Mouse (Mus musculus) B cell, adult 2 months (primary cell): ENCODE results near the gene Pcp2.
A peak's percentile ranks its signal among the peaks of the same experiment; 100 is the strongest.

Experiments used
- DNase-seq, 2 experiments: peaks; one replicate each; pipeline ENCODE4 v3.0.0; 2022

Gene Pcp2

DNA sequence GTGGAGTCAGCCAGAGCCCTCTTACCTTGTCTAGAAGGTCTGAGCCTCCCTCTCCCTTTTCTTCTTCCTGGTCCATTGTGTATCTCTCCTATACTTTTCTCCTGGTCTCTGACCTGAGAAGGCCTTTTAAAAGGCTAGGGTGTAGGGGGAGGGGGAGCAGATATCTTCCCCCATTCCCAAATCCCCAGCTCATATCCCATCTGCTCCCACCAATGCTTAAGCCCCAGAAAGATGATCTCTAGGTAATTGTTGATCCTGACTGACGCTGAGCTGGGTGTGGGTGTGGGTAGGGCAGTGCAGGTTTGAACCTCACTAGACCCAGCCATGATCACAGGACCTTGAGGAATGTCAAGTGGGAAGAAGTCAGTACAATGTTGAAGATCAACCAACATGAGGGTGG lies at the start of gene Pcp2:
Pcp2 (minus strand) TSS at position 101 of the 400 bp plus-strand sequence.
- no peak for DNase-seq

DNA sequence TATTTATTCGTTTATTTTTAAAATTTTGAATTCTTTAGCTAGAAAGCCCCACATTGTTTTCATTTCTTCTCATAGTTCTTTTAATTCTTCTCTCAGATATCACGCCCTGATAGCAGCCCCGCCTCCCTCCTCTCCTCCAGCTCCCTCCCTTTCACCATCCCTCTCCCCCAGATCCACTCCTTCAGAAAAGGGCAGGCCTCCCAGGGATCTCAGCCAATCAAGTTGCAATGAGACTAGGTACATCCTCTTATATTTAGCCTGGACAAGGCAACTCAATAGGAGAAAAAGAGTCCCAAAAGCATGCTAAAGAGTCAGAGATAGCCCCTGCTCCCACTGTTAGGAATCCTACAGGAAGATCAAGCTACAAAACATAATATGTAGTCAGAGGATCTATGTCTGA lies 49.3 kb upstream of the Pcp2 start:
- DNase-seq: no peak

- peak; percentile 92 to 94 for DNase-seq
Observed at GRCm38 (mm10) chr8:3671980-3672491, 46.7 kb upstream of the Pcp2 start, which contains the start of gene Fcor. Fcor (minus strand) TSS chr8:3672362.

DNA sequence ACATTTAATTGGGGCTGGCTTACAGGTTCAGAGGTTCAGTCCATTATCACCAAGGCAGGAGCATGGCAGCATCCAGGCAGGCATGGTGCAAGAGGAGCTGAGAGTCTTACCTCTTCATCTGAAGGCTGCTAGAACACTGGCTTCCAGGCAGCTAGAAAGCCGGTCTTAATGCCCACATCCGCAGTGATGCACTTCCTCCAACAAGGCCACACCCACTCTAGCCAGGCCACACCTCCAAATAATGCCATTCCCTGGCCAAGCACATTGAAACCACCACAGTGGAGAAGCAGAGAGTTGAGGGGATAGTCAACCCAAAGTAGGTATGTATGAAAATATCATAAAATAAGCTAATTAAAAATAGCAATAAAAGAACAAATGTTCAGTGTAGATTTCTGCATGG lies 45.0 kb upstream of the Pcp2 start:
- DNase-seq: peak; percentile 64 to 65

GRCm38 (mm10) chr8:3665507-3665906 lies 40.2 kb upstream of the Pcp2 start, which contains the start of gene Mcemp1:
Mcemp1 (plus strand) TSS chr8:3665754.
- no peak for DNase-seq

DNA sequence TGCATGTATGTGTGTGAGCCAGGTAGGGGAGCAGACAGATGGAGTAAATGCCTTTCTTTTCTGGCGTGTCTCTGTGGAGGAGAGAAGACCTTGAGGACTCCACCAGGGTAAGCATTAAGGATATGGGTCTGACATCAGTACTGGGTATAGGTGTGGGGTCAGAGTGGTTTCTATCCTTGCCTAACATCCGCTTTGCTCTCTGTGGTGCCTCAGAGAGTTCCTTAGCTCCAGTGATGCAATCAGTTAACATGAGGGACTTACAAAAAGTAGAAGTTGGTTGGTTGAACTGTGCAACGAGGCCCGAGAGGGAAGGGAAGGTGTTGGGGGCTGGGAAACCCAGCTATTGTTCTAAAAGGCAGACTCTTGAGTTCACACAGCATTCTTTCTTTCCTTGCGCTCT lies 39.1 kb upstream of the Pcp2 start:
- DNase-seq: no peak

GRCm38 (mm10) chr8:3660889-3661288 lies 35.5 kb upstream of the Pcp2 start:
- no peak for DNase-seq

GRCm38 (mm10) chr8:3656725-3657381 lies 31.5 kb upstream of the Pcp2 start:
- no peak for DNase-seq

DNA sequence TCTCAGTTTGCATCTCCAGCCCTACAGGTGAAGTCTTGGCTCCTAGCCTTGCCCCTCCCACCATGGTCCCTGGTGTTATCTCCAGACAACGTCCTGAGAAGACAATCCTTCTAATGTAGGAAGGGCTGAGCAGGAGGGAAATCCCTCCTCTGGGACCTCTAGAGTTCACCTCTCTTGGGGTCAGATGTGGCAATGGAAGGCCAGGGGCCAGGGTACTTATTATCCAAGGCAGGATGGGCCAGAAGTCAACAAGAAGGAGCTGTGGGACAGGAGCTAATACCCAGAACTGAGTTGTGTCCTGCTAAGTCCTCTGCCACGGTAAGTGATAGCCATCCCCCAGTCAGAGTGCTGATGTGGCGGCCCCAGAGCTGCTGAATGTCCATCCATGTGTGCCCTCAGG lies 30.2 kb upstream of the Pcp2 start, which contains the start of gene Retn:
Retn (plus strand) TSS at position 245 of the 400 bp plus-strand sequence.
- no peak for DNase-seq

GRCm38 (mm10) chr8:3654726-3655508 lies 29.6 kb upstream of the Pcp2 start:
- DNase-seq: no peak

GRCm38 (mm10) chr8:3652845-3653244 lies 27.5 kb upstream of the Pcp2 start:
- no peak for DNase-seq

DNA sequence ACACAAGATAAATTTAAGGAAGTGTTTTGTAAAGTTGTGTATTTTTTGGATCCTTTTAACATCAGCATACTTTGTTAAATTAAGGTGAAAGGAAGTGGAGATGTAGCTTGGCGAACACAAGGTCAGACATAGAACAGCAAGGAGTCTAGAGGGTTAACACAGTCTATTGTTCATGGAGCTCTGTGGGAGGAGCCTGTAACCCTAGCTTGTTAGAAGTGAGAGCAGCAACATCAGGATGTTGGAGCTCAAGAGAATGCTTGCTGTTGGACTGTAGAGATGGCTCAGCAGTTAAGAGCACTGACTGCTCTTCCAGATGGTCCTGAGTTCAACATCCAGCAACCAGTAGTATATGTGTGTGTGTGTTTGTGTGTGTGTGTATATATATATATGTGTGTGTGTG lies 23.6 kb upstream of the Pcp2 start:
- no peak for DNase-seq

- DNase-seq: no peak
Observed at GRCm38 (mm10) chr8:3648268-3648667, 22.9 kb upstream of the Pcp2 start.

- DNase-seq: no peak
Observed at GRCm38 (mm10) chr8:3647561-3647960, 22.2 kb upstream of the Pcp2 start.

- DNase-seq: no peak
Observed at GRCm38 (mm10) chr8:3646824-3647531, 21.6 kb upstream of the Pcp2 start.

DNA sequence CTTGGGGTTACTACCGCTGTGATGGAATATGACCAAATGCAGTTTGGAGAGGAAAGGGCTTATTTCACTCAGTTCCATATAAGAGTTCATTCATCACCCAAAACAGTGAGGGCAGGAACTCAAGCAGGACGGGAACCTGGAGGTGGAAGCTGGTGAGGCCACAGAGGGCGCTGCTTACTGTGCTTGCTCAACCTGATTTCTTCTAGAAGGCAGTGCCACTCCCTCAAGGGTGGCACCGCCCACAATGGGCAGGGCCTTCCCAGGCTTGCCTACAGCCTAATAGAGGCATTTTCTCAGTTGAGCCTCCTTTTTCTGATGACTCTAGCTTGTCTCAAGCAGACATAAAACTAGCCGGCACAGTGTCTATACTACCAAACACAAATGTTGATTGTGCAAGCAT lies 20.5 kb upstream of the Pcp2 start:
- peak; percentile 76 to 78 for DNase-seq

- DNase-seq: peak; percentile 35 to 40
Observed at GRCm38 (mm10) chr8:3631478-3631875, 6.1 kb upstream of the Pcp2 start.

DNA sequence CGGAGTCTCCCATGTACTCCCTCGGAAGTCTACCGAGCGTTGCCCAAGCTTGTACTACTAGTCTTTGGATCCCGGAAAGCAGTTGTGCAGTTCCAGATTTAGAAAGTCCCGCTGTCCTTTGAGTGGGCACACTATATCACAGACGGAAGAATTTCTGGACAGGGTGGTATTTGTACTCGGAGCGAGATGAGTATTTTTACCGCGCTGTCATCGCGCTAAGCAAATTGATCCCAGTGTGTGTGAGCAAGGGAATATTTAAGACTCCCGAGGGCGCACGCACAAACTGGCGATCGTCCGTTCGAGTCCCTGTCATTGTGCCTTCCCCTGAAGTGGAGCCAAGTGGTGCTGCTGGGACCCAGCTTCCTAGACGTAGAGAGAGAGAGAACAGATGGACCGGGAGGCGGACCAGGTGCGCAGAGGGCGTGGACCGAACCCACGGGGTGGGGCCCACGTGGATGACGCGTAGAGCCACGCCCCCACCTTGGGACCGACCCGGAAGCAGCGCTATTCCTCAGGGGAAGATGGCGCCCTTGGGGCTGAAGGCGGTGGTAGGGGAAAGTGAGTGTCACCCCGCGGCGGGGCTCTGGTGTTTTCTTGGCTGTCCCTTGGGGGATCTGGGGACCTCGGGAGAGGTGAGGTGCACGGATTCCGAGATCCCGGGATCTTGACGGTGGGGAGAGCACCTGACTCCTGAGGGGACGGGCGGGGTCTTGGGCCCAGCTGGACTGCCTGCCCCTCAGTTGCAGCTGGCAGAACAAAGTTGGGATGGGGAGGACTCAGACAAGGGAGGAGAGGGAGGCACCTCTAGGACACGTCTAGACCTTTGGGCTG lies 5.5 kb upstream of the Pcp2 start, which contains the start of gene Stxbp2:
Stxbp2 (plus strand) TSS at position 309 of the 831 bp plus-strand sequence.
- peak; percentile 93 for DNase-seq

GRCm38 (mm10) chr8:3628014-3628413 lies 2.7 kb upstream of the Pcp2 start:
- peak; percentile 66 to 74 for DNase-seq

GRCm38 (mm10) chr8:3626971-3627370 lies 1.6 kb upstream of the Pcp2 start:
- DNase-seq: no peak

- DNase-seq: no peak
Observed at GRCm38 (mm10) chr8:3622119-3622518, 3.2 kb downstream of the Pcp2 start.
